Mouse (Mus musculus): ENCODE measurements around the gene 2900026A02Rik.

2900026A02Rik gene

DNA sequence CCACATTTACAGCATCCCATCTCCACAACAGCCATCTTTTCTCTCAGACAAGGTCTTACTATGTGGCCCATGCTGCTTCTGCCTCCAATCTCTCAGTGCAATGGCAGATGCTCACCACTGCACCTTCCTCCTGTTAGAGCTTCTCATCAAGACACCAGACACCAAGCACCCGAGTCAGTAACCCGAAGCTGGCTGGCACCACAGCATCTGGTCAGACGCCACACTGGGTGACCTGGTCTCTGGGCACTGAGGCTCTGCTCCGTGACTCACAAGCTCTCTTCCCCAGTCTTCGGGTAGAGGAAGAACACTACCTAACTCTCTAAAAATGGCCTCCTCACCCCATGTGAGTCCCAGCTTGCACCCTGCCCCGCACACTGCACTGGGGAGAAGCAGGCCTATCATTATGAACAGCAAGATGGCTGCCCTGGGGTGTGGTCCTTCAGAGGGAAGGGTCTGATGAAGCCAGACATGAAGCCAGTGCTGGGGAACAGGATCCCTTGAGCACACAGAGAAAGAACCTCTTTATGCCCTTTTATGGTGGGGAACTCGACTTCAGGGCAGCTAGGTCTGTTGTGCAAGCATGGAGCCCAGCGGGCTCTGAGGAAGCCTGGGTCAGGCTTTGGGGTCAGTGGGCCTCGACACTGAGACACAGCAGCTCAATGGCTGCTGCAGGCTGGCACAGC lies 70.0 kb downstream of the 2900026A02Rik start:
- no peak for DNase-seq (ENCODE audit: low spot score in 2 of 2)

DNA sequence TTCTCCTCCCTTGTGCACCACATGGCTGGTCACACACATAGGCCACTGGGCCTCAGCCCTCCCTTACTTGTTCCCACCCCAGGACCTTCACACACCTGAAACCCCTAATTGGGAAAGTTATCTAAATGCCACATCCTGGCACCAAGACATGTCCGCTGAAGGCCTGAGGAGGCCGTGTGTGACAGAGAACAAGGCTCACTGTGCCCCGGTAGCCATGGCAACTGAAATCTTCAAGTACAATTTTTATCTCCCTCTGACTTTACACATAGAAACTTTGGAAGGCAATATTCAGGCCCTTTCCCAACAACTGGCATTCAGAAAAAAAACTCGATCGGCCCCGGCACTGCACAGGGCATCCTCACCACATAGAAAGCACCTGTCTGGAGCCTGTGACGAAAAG lies 72.0 kb downstream of the 2900026A02Rik start:
- no peak for DNase-seq (ENCODE audit: low spot score in 2 of 2)

GRCm38 (mm10) chr5:113147994-113148471 lies 73.0 kb downstream of the 2900026A02Rik start:
- DNase-seq (ENCODE audit: low spot score in 2 of 2) = no peak

- DNase-seq (ENCODE audit: low spot score in 2 of 2) = no peak
Measured at GRCm38 (mm10) chr5:113146656-113147055, 74.4 kb downstream of the 2900026A02Rik start.

DNA sequence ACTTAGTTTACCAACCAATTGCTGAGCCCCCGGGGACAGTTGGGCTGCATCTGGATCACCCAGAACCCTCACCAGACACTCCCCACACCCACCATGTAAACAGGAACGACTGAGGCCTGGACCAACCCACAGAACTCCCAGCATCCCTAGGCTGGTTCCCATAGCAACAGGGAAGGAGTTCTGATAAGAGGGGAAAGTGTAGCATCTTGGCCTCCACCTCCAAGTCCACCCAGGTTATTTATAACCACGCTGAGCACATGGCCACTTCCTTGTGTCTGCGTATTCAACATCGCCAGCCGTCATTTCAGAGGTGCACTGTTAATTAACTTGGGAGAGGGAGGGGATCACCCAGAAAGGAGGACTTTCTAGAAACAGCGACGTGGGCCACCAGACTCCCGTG lies 75.9 kb downstream of the 2900026A02Rik start:
- no peak for DNase-seq (ENCODE audit: low spot score in 2 of 2)

GRCm38 (mm10) chr5:113142486-113142885 lies 78.5 kb downstream of the 2900026A02Rik start:
- DNase-seq (ENCODE audit: low spot score in 2 of 2) = no peak

DNA sequence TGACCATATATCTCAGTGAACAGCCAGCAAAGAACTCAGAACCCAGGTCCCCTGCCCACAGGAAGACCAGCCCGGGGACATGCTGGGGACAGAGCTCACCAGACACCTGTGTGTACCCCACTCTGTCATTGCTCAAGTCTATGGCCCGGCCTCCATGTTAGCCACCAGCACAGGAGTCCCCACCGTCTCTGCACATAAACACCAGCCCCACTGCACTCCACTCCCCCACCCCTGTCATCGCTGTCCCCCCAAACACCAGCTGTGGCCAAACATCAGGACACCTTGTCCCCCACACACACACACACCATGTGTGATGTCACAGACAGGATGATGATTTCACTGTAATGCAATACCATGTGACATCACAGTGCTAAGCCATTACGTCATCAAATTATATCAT lies 79.0 kb downstream of the 2900026A02Rik start:
- DNase-seq (ENCODE audit: low spot score in 2 of 2) = no peak

DNA sequence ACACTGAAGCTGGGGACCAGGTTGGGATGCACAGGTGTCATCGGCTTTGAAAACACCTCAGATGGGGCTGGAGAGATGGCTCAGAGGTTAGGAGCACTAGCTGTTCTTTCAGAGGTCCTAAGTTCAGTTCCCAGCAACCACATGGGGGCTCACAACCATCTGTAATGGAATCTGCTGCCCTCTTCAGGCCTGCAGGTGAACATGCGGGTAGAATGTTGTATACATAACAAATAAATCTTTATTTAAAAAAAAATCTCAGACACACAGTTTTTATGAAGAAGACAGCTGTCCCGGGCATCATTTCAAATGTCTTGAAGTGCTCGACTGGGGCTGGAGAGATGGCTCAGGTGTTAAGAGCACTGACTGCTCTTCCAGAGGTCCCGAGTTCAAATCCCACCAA lies 80.2 kb downstream of the 2900026A02Rik start:
- no peak for DNase-seq (ENCODE audit: low spot score in 2 of 2)

GRCm38 (mm10) chr5:113140051-113140450 lies 81.0 kb downstream of the 2900026A02Rik start:
- no peak for DNase-seq (ENCODE audit: low spot score in 2 of 2)

- no peak for DNase-seq (ENCODE audit: low spot score in 2 of 2)
Measured at GRCm38 (mm10) chr5:113139064-113139726, 81.8 kb downstream of the 2900026A02Rik start.

GRCm38 (mm10) chr5:113138319-113139063 lies 82.5 kb downstream of the 2900026A02Rik start:
- DNase-seq (ENCODE audit: low spot score in 2 of 2) = peak; percentile 55 to 64

DNA sequence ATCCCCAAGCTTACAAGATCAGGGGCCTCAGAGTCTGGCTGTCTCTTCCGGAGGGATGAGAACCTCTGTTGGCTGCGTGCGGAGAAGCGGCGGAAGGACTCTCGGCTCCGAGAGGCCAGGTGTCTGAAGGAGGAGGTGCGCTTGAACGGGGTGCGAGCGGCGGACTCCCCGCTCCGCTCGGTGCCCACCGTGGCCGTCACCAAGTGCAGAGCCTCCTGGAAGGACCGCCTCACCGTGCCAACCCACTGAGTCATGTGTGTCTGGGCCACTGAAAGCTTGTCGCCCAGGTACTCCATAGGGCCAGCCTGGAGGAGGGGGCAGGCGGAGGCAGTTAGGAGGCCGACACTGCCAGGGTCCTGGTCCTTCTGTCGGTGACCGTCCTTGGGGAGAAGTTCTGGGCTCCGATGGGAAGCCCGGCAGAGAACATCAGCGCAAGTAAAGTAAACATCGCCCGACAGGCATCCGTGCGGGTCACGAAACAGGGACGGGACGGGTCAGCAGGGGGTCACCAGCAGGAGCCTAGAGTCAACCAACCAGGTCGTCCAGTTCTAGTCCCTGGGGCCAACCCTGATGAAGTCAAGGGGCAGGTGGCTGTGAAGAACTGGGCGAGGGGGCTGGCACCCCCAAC lies 83.2 kb downstream of the 2900026A02Rik start:
- peak; percentile 31 to 41 for DNase-seq (ENCODE audit: low spot score in 2 of 2)

- peak; percentile 47 to 49 for DNase-seq (ENCODE audit: low spot score in 2 of 2)
Measured at GRCm38 (mm10) chr5:113136951-113137487, 84.0 kb downstream of the 2900026A02Rik start.

GRCm38 (mm10) chr5:113135513-113135912 lies 85.5 kb downstream of the 2900026A02Rik start:
- DNase-seq (ENCODE audit: low spot score in 2 of 2) = no peak

- DNase-seq (ENCODE audit: low spot score in 2 of 2) = no peak
Measured at GRCm38 (mm10) chr5:113133722-113134710, 87.0 kb downstream of the 2900026A02Rik start.

DNA sequence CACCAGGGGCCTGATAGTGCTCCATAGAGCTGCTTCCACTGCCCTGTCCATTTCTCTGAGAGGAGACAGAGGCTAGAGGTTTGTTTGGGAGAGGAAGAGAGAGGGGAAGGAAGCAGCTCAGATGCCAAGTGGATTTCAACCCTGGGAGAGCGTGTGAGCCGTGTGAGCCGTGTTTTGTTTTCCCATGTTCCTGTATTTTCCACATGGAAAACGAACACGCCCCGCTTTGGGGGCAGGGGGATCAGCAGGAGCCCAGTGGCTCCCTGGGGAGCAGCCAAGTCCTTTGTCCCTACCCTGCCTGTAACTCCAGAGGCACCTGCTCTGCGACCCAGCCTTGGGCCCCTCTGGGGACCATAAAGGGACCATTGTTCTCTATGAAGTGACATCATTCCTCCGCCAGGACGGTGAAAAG lies 88.0 kb downstream of the 2900026A02Rik start:
- DNase-seq (ENCODE audit: low spot score in 2 of 2) = no peak

GRCm38 (mm10) chr5:113132635-113133041 lies 88.4 kb downstream of the 2900026A02Rik start:
- DNase-seq (ENCODE audit: low spot score in 2 of 2) = no peak

DNA sequence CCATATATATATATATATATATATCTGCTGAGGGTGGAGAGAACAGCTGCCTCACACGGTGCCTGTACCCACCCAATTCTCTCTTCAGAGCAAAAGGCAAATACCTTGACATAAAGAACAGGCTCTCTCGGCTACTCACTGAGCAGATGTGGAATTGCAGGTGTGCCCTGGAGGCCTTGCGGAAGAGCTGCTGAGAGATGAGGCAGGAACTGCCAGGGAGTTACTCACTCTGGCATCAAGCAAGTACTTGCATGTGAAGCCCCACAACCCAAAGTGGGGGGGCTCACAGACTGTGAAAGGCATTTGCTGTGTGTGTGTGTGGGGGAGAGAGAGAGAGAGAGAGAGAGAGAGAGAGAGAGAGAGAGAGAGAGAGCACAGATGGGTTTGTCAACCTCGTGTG lies 92.6 kb downstream of the 2900026A02Rik start:
- DNase-seq (ENCODE audit: low spot score in 2 of 2) = no peak

- no peak for DNase-seq (ENCODE audit: low spot score in 2 of 2)
Measured at GRCm38 (mm10) chr5:113126476-113126875, 94.6 kb downstream of the 2900026A02Rik start.

DNA sequence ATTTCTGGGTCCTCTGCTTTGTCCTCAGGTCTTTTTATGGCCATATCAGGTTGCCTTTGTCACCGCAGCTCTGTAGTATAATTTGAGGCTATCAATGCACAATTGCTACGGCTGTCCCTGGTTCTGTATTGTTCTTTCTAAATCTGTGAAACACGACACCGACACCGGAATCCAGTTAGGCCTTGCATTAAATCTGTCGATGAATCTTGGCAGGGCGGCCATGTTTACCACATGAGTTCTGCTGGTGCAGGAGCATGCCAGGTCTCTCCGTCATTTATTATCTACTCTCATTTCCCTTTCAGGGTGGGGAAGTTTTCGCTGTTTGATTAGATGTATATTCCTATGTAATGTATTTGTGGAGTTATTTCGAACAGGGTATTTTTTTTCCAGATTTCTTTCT lies 97.3 kb downstream of the 2900026A02Rik start:
- DNase-seq (ENCODE audit: low spot score in 2 of 2) = no peak

Measured in urinary bladder, postnatal 36 days (tissue).